Mouse (Mus musculus) CH12.LX (cell line): ENCODE measurements around the gene Cops4.

Source experiments
- CTCF ChIP-seq, 2 experiments: IDR thresholded peaks in 1 of 2; conservative IDR thresholded peaks in 1 of 2; 2 replicates each; pipeline ENCODE4 v1.5.1; 2011 to 2012; ENCODE audit warnings: low read depth in 2 of 2, low read length in 2 of 2, improper control_type of control experiment in 1 of 2, inconsistent platforms in 1 of 2, mild to moderate bottlenecking in 1 of 2, moderate library complexity in 1 of 2
- E2F4 ChIP-seq: IDR thresholded peaks from 2 replicates; pipeline ENCODE4 v1.6.1; 2011; ENCODE audit warnings: low read depth, low read length, improper control_type of control experiment; ENCODE audit not compliant: insufficient replicate concordance
- EP300 ChIP-seq: IDR thresholded peaks from 2 replicates; pipeline ENCODE4 v1.6.1; 2011; ENCODE audit warnings: low read length, improper control_type of control experiment
- HCFC1 ChIP-seq: IDR thresholded peaks from 2 replicates; pipeline ENCODE4 v1.6.1; 2012; ENCODE audit warnings: low read depth, mild to moderate bottlenecking, inconsistent platforms, low read length, improper control_type of control experiment
- IRF4 ChIP-seq: IDR thresholded peaks from 2 replicates; pipeline ENCODE4 v1.6.1; 2014; ENCODE audit warnings: low read depth, mild to moderate bottlenecking, inconsistent platforms, low read length, improper control_type of control experiment
- MAFK ChIP-seq: IDR thresholded peaks from 2 replicates; pipeline ENCODE4 v1.6.1; 2011; ENCODE audit warnings: low read length, improper control_type of control experiment; ENCODE audit not compliant: insufficient replicate concordance
- MAZ ChIP-seq: IDR thresholded peaks from 2 replicates; pipeline ENCODE4 v1.6.1; 2012; ENCODE audit warnings: low read depth, mild to moderate bottlenecking, inconsistent platforms, low read length, improper control_type of control experiment, moderate library complexity
- NELFE ChIP-seq: IDR thresholded peaks from 2 replicates; pipeline ENCODE4 v1.6.1; 2011; ENCODE audit warnings: low read depth, low read length, improper control_type of control experiment
- POLR2A ChIP-seq: IDR thresholded peaks from 2 replicates; pipeline ENCODE4 v1.6.1; 2011; ENCODE audit warnings: low read depth, mild to moderate bottlenecking, improper control_type of control experiment, low read length
- POLR2AphosphoS2 ChIP-seq: IDR thresholded peaks from 2 replicates; pipeline ENCODE4 v1.6.1; 2011; ENCODE audit warnings: low read depth, low read length, improper control_type of control experiment
- TCF12 ChIP-seq: IDR thresholded peaks from 2 replicates; pipeline ENCODE4 v1.6.1; 2014; ENCODE audit warnings: low read depth, mild to moderate bottlenecking, inconsistent platforms, low read length, improper control_type of control experiment
- UBTF ChIP-seq: IDR thresholded peaks from 2 replicates; pipeline ENCODE4 v1.6.1; 2012; ENCODE audit warnings: low read depth, mild to moderate bottlenecking, inconsistent platforms, low read length, improper control_type of control experiment, moderate library complexity
- ZNF384 ChIP-seq: IDR thresholded peaks from 2 replicates; pipeline ENCODE4 v1.6.1; 2012; ENCODE audit warnings: low read depth, low read length, improper control_type of control experiment, inconsistent platforms

GRCm38 (mm10) chr5:100562702-100563101, 44.6 kb downstream of the Cops4 start:
- TF ChIP-seq CTCF (conservative IDR thresholded peaks at IDR 0.05 in 1 of 2, IDR thresholded peaks at IDR 0.05 in 1 of 2; ENCODE audit: low read depth in 2 of 2, low read length in 2 of 2) (no peak), MAZ (no peak), IRF4 (no peak), POLR2A (no peak), HCFC1 (no peak), ZNF384 (no peak), UBTF (no peak), TCF12 (no peak), POLR2AphosphoS2 (no peak), EP300 (no peak), E2F4 (no peak), NELFE (no peak), MAFK (no peak)
